Mouse (Mus musculus) megakaryocyte, embryonic 14.5 days (primary cell): ENCODE measurements at regions not wholly inside any gene's neighbourhood (a gene's known extent, or its start where the extent isn't known, plus 50 kb on each side); places are given as distances from the start of the nearest gene placed in this dataset.

Experiments used
- FLI1 ChIP-seq: IDR thresholded peaks from 2 replicates; pipeline ENCODE4 v1.6.1; 2012; ENCODE audit warnings: low read length, inconsistent platforms, mixed read lengths
- GATA1 ChIP-seq: IDR thresholded peaks from 3 replicates; pipeline ENCODE4 v1.6.1; 2012; ENCODE audit warnings: mixed read lengths, low read length, inconsistent platforms, borderline replicate concordance

- TF ChIP-seq GATA1 (no peak), FLI1 (no peak)
Observed at GRCm38 (mm10) chr6:66263918-66264317, 271.3 kb upstream of the Mad2l1 start.
